Mouse (Mus musculus) gastrocnemius, postnatal 36 days (tissue): ENCODE data around the gene Foxd4. TPM values are rescaled to one million over a fixed set of nuclear protein-coding genes. Genes with fewer than 3 reads are reported as not detected.
"Not testable (repeated sequence)": the region's sequence is repeated elsewhere in the genome, so short reads cannot be mapped to it uniquely, and the experiment has no call there.

Experiments used
- DNase-seq, 2 experiments: peaks; one replicate each; pipeline ENCODE4 v3.0.0; 2022
- intact Hi-C: fragments of 180-260 bp; cut with DNase I; formaldehyde crosslinking; loops from one replicate; pipeline ENCODE4 v1.15.1; 2025
- microRNA-seq, 2 experiments: library from miRNA; unstranded; fragments of <30 nt; microRNA quantifications; one replicate each; pipeline ENCODE4 v1.2.0; 2021
- total RNA-seq, 2 experiments: library from RNA; stranded (reverse); gene quantifications; 2 replicates each; pipeline ENCODE4 v1.2.3; 2021

The Foxd4 gene
- total RNA-seq, 2 experiments from 2014 or later: not detected

DNA sequence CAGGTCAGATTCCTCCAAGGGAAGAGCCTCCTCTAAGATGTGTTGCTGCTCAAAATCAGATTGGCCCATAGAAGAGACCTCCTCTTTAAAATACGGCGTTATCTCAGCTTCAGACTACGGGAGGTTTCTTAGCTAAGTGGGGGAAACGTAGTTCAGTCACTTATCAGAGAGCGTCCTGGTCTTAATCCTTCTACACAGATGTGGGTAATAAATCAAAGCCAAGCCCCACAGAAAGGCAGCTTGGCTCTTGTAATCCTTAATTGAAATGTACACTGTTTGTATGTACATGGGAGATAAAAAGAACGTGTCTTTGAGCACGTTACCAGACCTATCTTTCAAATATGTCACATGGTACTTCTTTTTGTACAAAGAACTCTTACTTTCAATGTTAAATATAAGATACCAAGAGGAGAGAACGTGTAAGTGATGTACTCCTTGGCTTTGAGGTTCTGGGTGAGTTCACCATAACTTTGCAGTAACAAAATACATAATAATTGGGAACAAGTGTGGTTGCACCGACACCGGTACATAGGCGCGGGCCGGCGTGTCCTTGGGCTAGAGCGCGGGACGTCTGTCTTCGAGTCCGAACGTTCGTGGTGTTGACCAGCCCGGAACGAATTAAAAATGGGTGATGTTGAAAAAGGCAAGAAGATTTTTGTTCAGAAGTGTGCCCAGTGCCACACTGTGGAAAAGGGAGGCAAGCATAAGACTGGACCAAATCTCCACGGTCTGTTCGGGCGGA is 25.7 kb downstream of the Foxd4 start, which contains the start of gene Gm10053:
Gm10053 (plus strand) TSS at position 558 of the 742 bp plus-strand sequence.
- DNase-seq, intact Hi-C loops: not testable (repeated sequence)

DNA sequence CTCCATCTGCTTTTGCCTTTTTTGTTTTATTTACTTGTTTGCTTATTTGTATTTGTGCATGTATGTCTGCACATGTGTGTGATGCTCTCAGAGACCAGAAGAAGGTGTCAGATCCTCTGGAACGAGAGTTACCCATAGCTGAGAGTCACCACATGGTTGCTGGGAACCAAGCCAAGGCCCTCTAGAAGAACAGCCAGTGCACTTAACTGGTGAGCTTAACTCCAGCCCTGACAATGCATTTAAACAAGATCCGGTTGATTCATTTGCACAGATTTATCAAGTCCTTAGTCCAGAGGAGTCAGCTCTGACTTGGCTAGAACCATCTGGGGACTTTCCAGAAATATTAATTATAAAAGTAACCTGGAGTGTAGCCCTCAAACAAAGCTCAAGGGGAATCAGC is 27.1 kb downstream of the Foxd4 start:
- intact Hi-C loops: loop anchor here (2.0 to 5.0 kb wide), 2 partner anchors 253 to 572 kb away; no protein-coding TSS in a partner anchor

DNA sequence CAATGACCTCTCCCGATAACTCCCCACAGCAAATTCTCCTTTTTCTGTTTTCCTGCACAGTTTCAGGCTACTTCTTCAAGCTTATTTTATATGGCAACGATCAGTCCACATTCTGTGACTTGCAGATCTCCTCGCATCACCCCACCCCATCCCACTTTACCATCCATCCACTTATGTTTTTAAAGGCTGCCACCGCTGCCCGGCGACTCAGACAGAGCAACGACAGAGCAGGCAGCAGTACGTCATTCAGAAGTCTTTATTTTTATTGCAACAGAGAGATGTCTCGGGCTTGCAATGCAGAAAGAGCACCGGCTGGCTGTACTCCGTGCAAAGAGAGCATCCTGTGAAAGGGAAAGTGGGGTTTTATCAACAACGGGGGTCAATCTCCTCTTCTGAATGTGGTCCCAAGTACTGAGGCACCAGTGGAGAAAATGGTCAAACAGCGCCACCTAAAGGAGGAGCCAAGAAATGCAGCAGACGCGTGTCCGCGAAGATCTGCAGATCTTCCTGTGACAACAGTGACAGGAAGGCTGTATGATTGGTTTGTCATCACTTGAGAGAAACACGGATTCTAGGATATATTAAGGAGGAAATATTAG is 29.9 kb downstream of the Foxd4 start:
- intact Hi-C loops: loop anchor here (5.0 kb wide), 1 partner anchor 569 kb away; no protein-coding TSS in a partner anchor
- peak; percentile 47 to 59 for DNase-seq

More for the DNA sequence above, 27.1 kb downstream of the Foxd4 start:
- no peak for DNase-seq

DNA sequence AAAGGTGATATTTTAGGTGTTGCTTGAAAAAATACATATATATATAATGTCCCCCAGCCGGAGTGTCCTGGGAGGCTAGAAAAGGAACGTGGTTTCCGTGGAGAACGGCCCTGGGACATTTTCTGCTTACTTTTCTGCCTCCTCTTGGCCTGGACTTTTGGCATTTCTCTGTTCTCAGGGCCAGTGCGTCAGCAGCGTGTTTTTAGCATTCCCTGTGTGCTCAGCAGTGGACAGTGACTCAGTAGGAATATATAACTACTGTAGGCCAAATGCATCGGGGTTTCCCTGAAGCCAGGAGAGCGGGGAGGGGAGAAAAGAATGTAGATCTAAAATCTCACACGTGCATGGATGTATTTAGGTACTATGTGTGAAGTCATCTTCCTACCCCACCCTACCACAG is 35.6 kb downstream of the Foxd4 start:
- intact Hi-C loops: loop anchor here (5.0 kb wide), 1 partner anchor 158 kb away; no protein-coding TSS in a partner anchor

DNA sequence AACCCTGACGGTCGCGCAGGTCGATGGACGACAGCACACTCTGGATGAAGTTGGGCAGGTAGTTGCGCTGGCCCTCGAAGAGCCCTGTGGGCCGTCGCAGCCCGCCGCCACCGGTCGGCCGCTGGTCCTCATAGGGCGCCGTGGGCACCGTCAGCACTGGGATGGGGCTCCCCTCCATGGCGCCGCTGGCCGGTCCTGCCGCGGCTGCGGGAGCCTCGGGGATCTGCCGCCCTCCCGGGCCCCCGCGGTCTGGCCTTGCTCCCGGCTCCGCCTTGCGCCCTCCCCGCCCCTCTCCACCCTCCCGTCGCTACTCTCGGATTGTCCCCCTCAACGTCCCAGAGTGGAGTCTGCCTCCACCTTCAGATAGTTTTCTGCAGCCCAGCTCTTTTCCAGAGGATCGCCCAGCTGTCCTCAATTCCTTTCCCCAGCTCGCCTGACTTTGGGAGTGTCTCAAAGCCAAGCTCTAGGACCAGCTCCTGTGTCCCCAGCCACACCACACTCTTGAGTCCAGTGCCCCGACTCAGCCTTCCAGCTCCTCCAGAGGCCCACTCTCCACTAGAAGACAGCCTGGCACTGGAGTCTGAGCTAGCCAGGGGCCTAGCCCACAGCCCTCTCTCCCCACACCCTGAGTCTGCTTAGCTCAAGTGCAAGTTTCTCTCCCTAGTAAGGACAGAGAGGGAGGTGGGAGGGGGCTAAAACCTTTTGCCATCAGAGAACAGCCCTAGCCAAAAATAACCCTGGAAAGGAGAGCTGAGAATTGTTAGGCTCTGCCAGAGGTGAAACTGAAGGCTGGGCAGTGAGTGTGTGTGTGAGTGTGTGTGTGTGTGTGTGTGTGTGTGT is 39.2 kb downstream of the Foxd4 start, which contains the start of gene Pgm5:
Pgm5 (minus strand) TSS at position 244 of the 840 bp plus-strand sequence.
- intact Hi-C loops: no loop called here
- DNase-seq: peak; percentile 19 to 32

More for the DNA sequence above, 35.6 kb downstream of the Foxd4 start:
- no peak for DNase-seq

DNA sequence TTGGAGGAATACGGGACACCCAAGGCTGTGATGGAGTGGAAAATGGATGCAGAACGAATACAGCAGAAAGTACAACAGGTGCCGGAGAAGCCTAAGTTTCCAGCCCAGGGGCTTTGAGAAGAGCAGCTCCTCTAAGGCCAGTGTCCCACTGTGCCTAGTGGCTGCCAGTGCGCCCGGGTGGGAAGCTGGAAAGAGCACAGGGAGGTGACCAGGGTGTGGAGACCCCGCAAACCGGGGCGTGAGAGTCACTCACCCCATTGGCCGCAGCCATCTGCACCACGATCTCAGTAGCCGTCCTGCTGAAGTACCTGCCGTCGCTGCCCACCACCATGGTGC is 39.8 kb downstream of the Foxd4 start:
- no peak for DNase-seq

DNA sequence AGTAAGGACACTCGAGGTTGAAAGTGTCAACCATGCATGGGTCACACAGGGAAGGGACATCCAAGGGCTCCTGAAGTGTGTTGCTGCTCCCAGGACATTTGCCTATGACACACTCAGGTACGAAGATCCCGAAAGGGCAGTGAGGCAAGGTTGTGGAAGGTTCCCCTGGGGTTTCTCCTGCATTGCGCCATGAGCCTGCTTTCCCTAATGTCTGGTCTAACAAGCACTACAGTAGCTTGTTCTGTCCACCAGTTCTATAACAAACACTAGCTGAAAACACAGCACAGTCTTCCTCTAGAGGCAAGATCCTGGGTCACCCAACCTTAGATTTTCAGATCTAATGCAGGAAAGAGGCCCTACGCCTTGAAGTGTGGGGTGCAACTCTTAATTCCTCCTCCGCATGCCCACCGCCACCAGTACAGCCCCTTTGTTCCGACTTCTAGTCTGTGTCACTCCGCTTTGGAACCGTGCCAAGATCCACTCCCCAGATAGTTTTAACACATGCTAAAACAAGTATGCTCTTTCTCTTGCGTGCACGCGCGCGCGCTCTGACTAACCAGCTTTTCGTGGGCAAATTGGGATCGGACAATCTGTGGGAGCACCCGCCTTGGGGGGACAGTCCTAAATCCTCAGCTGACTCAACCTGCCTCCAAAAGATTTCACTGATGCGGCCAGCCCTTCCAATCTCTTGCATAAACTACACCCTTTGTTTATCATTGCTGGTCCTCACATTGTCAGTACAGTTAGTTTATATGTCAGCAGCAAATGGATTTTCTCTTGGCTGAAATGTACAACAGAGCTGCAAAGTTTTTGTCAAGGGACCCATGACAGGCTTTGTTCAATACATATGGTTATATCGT is 49.3 kb downstream of the Foxd4 start:
- peak; percentile 26 to 46 for DNase-seq
- intact Hi-C loops: no loop called here

More for the DNA sequence above, 39.8 kb downstream of the Foxd4 start:
- intact Hi-C loops: no loop called here

Small RNA genes lying within 50 kb of the gene (microRNA-seq; reads per million reads assigned to microRNA genes)
- 0 reads per million in 2 experiments for gene Mir3084-1

Other genes starting within 250 kb of the Foxd4 start
- under 1 TPM; 0.12 to 0.13 TPM for gene Tmem252, start 227.2 kb downstream of the Foxd4 start, total RNA-seq
- 10 to 100 TPM in 1 of 2 experiments, 1 to 10 TPM in 1; 9.0 to 10.6 TPM for gene Pgm5, start 39.3 kb downstream of the Foxd4 start, total RNA-seq
- gene Gm10053, start 25.5 kb downstream of the Foxd4 start, total RNA-seq: 100 to 1,000 TPM; 523 to 532 TPM
- gene Cbwd1, start 60.4 kb upstream of the Foxd4 start, total RNA-seq: 10 to 100 TPM; 13.3 to 15.1 TPM
- gene Dock8, start 98.3 kb upstream of the Foxd4 start, total RNA-seq: 1 to 10 TPM; 3.1 to 3.8 TPM